Mouse (Mus musculus) heart, embryonic 12.5 days (tissue): Measurements from ENCODE around the gene Zc3hav1l. TPM values are rescaled to one million over a fixed set of nuclear protein-coding genes. Genes with fewer than 3 reads are reported as not detected.

Experiments
- ATAC-seq: fragments of 200-750 bp; cut with Nextera tagmentation; 2 replicates; pipeline ENCODE4 v1.8.0; 2017; ENCODE audit warnings: moderate TSS enrichment, moderate library complexity; ENCODE audit not compliant: insufficient number of reproducible peaks, low FRiP score
- H3K27ac ChIP-seq: fragments of 300-500 bp; sonication (generic); 2 replicates; pipeline ENCODE4 v1.5.1; 2016; ENCODE audit warnings: mild to moderate bottlenecking, moderate library complexity; ENCODE audit not compliant: poor library complexity, severe bottlenecking
- H3K27me3 ChIP-seq: fragments of 300-500 bp; sonication (generic); replicated peaks from 2 replicates; pipeline ENCODE4 v1.6.1; 2016; ENCODE audit warnings: mild to moderate bottlenecking, moderate library complexity
- H3K36me3 ChIP-seq: fragments of 300-500 bp; sonication (generic); 2 replicates; pipeline ENCODE4 v1.6.1; 2016; ENCODE audit warnings: mild to moderate bottlenecking, moderate library complexity
- H3K4me1 ChIP-seq: fragments of 300-500 bp; sonication (generic); replicated peaks from 2 replicates; pipeline ENCODE4 v1.6.1; 2016; ENCODE audit warnings: mild to moderate bottlenecking
- H3K4me2 ChIP-seq: fragments of 300-500 bp; sonication (generic); 2 replicates; pipeline ENCODE4 v1.6.1; 2016; ENCODE audit warnings: mild to moderate bottlenecking, moderate library complexity
- H3K4me3 ChIP-seq: fragments of 300-500 bp; sonication (generic); 2 replicates; pipeline ENCODE4 v1.5.1; 2016; ENCODE audit warnings: mild to moderate bottlenecking
- H3K9ac ChIP-seq: fragments of 300-500 bp; sonication (generic); 2 replicates; pipeline ENCODE4 v1.6.1; 2016; ENCODE audit warnings: mild to moderate bottlenecking, moderate library complexity
- H3K9me3 ChIP-seq: fragments of 300-500 bp; sonication (generic); replicated peaks from 2 replicates; pipeline ENCODE4 v1.6.1; 2016; ENCODE audit warnings: mild to moderate bottlenecking, moderate library complexity
- WGBS: fragments of 180-500 bp; shearing (Covaris S2); methylation state at CpG from one replicate; pipeline ENCODE4 v1.1.7; 2016; 5-methylcytosine and 5-hydroxymethylcytosine counted together
- polyA plus RNA-seq: library from polyadenylated mRNA; unstranded; fragments of >200 nt; fragmentation: Nextera tagmentation; extraction: Ambion mirVana; gene quantifications from 2 replicates; pipeline ENCODE4 v1.2.1, GENCODE M21; 2016

Gene Zc3hav1l
- polyA plus RNA-seq, 1 experiment from 2014 or later = 15.6 TPM

DNA sequence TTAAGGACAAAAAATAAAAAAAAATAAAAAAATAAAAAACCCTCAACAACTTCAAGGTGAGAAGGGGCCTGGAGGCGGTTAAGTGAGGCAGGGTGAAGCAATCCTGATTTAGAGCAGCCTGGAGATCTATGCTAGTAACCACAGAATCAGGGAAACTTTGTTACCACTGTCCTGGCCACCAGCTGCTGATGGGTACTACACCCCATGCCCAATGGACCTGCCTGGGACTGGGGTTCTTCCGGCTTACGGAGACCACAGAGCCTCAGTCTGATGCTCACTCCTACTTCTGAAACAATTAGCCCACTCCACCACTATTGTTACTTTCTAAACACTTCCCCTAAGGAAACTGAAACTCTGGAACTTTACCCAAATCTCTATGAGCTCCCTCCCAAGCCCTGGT is 54.3 kb downstream of the Zc3hav1l start:
- WGBS = 81% methylated on average over 3 of the region's 3 CpGs
- no peaks in the 10 kb centered on the region for H3K9me3 ChIP-seq
- no peak overlapping the region for H3K4me3 ChIP-seq
- H3K9ac ChIP-seq = no peak overlapping the region
- no peak overlapping the region for H3K4me2 ChIP-seq
- H3K27ac ChIP-seq = no peak overlapping the region
- no peaks in the 10 kb centered on the region for H3K27me3 ChIP-seq
- peaks cover 10% of the 10 kb centered on the region for H3K4me1 ChIP-seq
- no peak for ATAC-seq
- no peaks in the 10 kb centered on the region for H3K36me3 ChIP-seq

DNA sequence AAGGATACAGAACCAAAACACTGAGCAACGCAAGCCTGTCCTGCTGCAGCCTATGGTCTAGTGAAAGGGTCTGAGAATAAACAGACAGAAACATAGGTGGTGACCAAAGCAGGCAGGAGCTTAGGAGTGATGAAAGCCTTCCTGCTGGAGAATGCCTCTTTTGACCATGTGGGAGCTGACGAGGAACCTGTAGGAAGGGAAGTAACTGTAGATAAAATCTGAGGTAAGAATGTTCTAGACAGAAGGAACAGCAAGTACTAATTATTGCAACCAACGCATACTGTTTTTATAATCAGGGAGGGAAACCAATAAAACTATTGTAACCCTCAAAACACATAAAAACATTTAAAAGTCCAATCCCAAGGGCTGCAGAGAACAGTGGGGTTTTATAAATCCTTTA is 54.9 kb downstream of the Zc3hav1l start:
- Histone ChIP-seq H3K9me3 (no peaks in the 10 kb centered on the region), H3K4me2 (no peak overlapping the region), H3K4me1 (peaks cover 10% of the 10 kb centered on the region), H3K27me3 (no peaks in the 10 kb centered on the region), H3K4me3 (no peak overlapping the region), H3K9ac (no peak overlapping the region), H3K36me3 (no peaks in the 10 kb centered on the region), H3K27ac (no peak overlapping the region)
- no peak for ATAC-seq
- 43% methylated on average over 3 of the region's 3 CpGs for WGBS

DNA sequence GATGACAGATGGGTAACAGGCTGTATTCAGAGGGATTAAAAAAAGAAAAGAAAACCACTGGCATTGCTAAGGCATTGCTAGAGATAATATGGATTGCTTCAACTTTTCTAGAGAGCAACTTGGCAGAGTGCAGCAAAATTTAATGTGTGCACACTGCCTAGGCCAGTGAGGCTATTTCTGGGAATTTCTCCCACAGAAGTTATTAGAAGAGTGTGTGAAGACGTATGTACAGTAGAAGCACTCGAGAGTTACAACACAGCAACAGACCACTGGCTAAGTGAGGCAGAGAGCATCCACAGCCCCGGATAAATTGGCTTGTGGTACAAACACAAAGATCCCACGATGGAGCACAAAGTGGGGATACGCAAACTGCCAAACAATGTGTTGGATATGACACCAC is 56.2 kb downstream of the Zc3hav1l start:
- 82% methylated on average over 5 of the region's 5 CpGs for WGBS

DNA sequence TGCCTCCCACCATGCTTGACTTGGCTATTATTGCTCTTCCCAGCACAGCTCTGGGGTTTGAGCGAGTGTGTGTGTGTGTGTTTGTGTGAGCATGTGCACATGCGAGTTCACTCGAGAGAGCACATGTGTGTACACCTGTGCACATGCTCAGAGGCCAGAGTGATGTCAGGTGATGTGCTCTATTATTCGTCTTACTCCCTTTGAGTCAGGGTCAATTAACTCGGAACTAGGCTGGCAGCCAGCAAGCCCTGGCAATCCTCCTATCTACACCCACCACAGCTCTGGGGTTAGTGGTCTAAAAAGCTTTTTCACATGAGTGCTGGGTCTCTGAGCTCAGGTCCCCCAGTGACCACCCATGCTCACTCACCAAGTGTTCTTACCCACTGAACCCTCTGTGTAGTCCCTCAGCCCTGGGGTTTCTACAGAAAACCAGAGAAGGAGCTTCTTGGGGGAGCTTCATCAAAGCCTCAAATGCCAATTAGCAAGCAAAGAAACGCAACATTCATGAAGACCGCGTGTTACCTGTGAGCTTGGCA is 56.7 kb downstream of the Zc3hav1l start:
- no peak overlapping the region for H3K9ac ChIP-seq
- H3K4me2 ChIP-seq = no peak overlapping the region
- 82% methylated on average over 8 of the region's 8 CpGs for WGBS
- H3K27ac ChIP-seq = no peak overlapping the region
- ATAC-seq = no peak
- H3K36me3 ChIP-seq = no peaks in the 10 kb centered on the region
- no peaks in the 10 kb centered on the region for H3K9me3 ChIP-seq
- H3K4me3 ChIP-seq = no peak overlapping the region
- H3K4me1 ChIP-seq = peaks cover 10% of the 10 kb centered on the region
- H3K27me3 ChIP-seq = no peaks in the 10 kb centered on the region

More for the DNA sequence above, 56.2 kb downstream of the Zc3hav1l start:
- Histone ChIP-seq H3K4me1 (peaks cover 10% of the 10 kb centered on the region), H3K27me3 (no peaks in the 10 kb centered on the region), H3K4me3 (no peak overlapping the region), H3K9me3 (no peaks in the 10 kb centered on the region), H3K27ac (no peak overlapping the region), H3K4me2 (no peak overlapping the region), H3K9ac (no peak overlapping the region), H3K36me3 (no peaks in the 10 kb centered on the region)
- ATAC-seq = no peak

DNA sequence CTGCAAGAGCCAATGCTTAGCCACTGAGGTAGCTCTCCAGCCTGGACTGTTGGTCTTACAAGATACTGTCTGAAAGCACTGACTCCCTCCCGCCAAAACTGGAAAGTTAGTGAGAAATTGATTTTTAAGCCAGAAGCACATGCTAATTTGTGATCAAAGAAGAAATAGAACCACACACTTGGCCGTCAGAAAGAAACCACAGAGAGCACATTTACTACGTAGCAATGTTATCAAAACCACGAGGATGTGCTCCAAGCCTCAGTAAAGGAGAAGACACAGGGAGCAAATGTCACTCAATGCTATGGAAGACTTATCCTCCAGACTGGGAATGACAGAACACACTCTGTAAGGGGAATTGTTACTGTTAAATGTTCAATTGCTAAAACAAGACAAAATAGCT is 57.6 kb downstream of the Zc3hav1l start:
- 81% methylated on average over 4 of the region's 4 CpGs for WGBS
- Histone ChIP-seq H3K4me3 (no peak overlapping the region), H3K36me3 (no peaks in the 10 kb centered on the region), H3K4me2 (no peak overlapping the region), H3K27me3 (no peaks in the 10 kb centered on the region), H3K4me1 (peaks cover 10% of the 10 kb centered on the region), H3K9ac (no peak overlapping the region), H3K9me3 (no peaks in the 10 kb centered on the region), H3K27ac (no peak overlapping the region)
- ATAC-seq = no peak

DNA sequence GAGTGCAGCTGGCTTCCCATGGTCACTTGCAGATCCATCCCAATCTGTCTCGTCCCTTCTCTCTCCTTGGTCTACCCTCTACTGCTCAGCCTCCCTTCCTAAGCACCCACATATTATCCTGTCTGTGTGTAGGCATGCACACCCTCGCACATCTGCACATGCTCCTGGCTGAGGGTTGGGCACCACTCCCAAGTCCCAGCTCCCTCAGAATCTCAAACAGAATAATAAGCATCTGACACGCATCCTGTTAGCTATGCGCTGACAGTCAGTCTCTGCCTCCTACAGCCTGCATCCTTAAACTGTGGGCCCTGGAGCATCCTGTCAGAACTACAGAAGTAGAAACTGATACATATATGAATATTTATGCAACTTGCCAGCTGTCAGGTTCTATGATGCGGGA is 58.4 kb downstream of the Zc3hav1l start:
- no peak overlapping the region for H3K9ac ChIP-seq
- H3K27ac ChIP-seq = no peak overlapping the region
- no peak overlapping the region for H3K4me2 ChIP-seq
- no peaks in the 10 kb centered on the region for H3K9me3 ChIP-seq
- no peaks in the 10 kb centered on the region for H3K36me3 ChIP-seq
- no peak for ATAC-seq
- no peak overlapping the region for H3K4me3 ChIP-seq
- no peaks in the 10 kb centered on the region for H3K27me3 ChIP-seq
- 81% methylated on average over 5 of the region's 5 CpGs for WGBS
- peaks cover 10% of the 10 kb centered on the region for H3K4me1 ChIP-seq

DNA sequence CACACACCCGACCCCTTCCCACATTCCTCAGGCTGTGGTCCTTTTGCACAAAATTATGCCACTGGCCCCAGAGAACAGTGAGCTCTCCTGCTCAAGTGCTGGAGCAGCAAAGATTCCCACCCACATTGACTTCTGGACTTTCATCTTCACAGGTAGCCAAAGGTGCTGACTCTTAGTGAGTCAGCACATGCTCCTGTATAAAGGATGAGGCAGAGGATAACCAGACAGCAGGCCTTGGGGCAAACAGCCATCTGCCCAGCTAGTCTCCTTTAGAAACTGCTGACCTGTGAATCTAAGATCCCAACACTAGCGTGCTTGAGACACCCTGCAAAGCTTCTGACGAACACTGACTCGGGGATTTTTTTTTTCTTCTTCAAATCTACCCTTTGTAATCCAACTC is 60.7 kb downstream of the Zc3hav1l start:
- peaks cover 4% of the 10 kb centered on the region for H3K4me1 ChIP-seq
- no peaks in the 10 kb centered on the region for H3K36me3 ChIP-seq
- H3K4me3 ChIP-seq = no peak overlapping the region
- 73% methylated on average over 4 of the region's 4 CpGs for WGBS
- H3K4me2 ChIP-seq = no peak overlapping the region
- ATAC-seq = no peak
- H3K27me3 ChIP-seq = no peaks in the 10 kb centered on the region
- H3K9me3 ChIP-seq = no peaks in the 10 kb centered on the region
- H3K9ac ChIP-seq = no peak overlapping the region
- no peak overlapping the region for H3K27ac ChIP-seq

Other genes with a start within 250 kb of the Zc3hav1l start
- gene Tmem213, start 190.0 kb downstream of the Zc3hav1l start, polyA plus RNA-seq = not detected in 2 replicates
- gene Atp6v0a4, start 174.7 kb downstream of the Zc3hav1l start, polyA plus RNA-seq = 0.06 and 0.15 TPM in 2 replicates
- gene D630045J12Rik, start 45.2 kb downstream of the Zc3hav1l start, polyA plus RNA-seq = 2.6 and 3.0 TPM in 2 replicates
- 9.3 and 10.1 TPM in 2 replicates for gene Zc3hav1, start 55.3 kb upstream of the Zc3hav1l start, polyA plus RNA-seq
- 3.4 and 3.5 TPM in 2 replicates for gene Ttc26, start 82.2 kb upstream of the Zc3hav1l start, polyA plus RNA-seq
- 11.7 and 14.7 TPM in 2 replicates for gene Ubn2, start 134.7 kb upstream of the Zc3hav1l start, polyA plus RNA-seq
- gene Fmc1, start 234.2 kb upstream of the Zc3hav1l start, polyA plus RNA-seq = 202 and 217 TPM in 2 replicates